Mouse (Mus musculus): ENCODE results near the gene Rps6ka4. TPM values are rescaled to one million over a fixed set of nuclear protein-coding genes. Genes with fewer than 3 reads are reported as not detected.

Rps6ka4 gene
- polyA plus RNA-seq, 1 experiment from 2014 or later: 4.0 TPM

GRCm38 (mm10) chr19:6858031-6858430 is 17.6 kb upstream of the Rps6ka4 start, which contains the start of gene Ccdc88b:
Gene Ccdc88b (minus strand): TSS chr19:6858211.
- Histone ChIP-seq H3K27ac (no peak within 1 kb of the TSS), H3K36me3 (ENCODE audit: poor library complexity, severe bottlenecking) (no peaks in the 10 kb centered on the region), H3K9ac (no peak within 1 kb of the TSS), H3K9me3 (replicated peaks) (no peaks in the 10 kb centered on the region), H3K4me3 (no peak within 1 kb of the TSS), H3K4me2 (no peak within 1 kb of the TSS), H3K4me1 (peaks cover 17% of the 10 kb centered on the region), H3K27me3 (peaks cover 23% of the 10 kb centered on the region)
- no peak for ATAC-seq
- 85% methylated on average over 7 of the region's 7 CpGs for WGBS

- H3K4me1 ChIP-seq: peaks cover 17% of the 10 kb centered on the region
- H3K9ac ChIP-seq: no peak overlapping the region
- no peak overlapping the region for H3K4me2 ChIP-seq
- 77% methylated on average over 9 of the region's 9 CpGs for WGBS
- no peak for ATAC-seq
- no peak overlapping the region for H3K4me3 ChIP-seq
- H3K9me3 ChIP-seq (replicated peaks): no peaks in the 10 kb centered on the region
- H3K36me3 ChIP-seq (ENCODE audit: poor library complexity, severe bottlenecking): no peaks in the 10 kb centered on the region
- H3K27me3 ChIP-seq: peaks cover 23% of the 10 kb centered on the region
- H3K27ac ChIP-seq: no peak overlapping the region
Measured at GRCm38 (mm10) chr19:6857391-6858005, 17.1 kb upstream of the Rps6ka4 start.

- 42% methylated on average over 3 of the region's 3 CpGs for WGBS
- ATAC-seq: no peak
Measured at GRCm38 (mm10) chr19:6857003-6857360, 16.5 kb upstream of the Rps6ka4 start.

GRCm38 (mm10) chr19:6856281-6857002 is 16.0 kb upstream of the Rps6ka4 start:
- Histone ChIP-seq H3K4me2 (no peak overlapping the region), H3K27me3 (peaks cover 23% of the 10 kb centered on the region), H3K4me1 (peaks cover 17% of the 10 kb centered on the region), H3K27ac (no peak overlapping the region), H3K4me3 (no peak overlapping the region), H3K9me3 (replicated peaks) (no peaks in the 10 kb centered on the region), H3K36me3 (ENCODE audit: poor library complexity, severe bottlenecking) (no peaks in the 10 kb centered on the region), H3K9ac (no peak overlapping the region)
- 38% methylated on average over 12 of the region's 12 CpGs for WGBS
- no peak for ATAC-seq

More at GRCm38 (mm10) chr19:6857003-6857360, 16.5 kb upstream of the Rps6ka4 start:
- no peaks in the 10 kb centered on the region for H3K9me3 ChIP-seq (replicated peaks)
- H3K4me2 ChIP-seq: no peak overlapping the region
- no peaks in the 10 kb centered on the region for H3K36me3 ChIP-seq (ENCODE audit: poor library complexity, severe bottlenecking)
- H3K27ac ChIP-seq: no peak overlapping the region
- H3K4me1 ChIP-seq: peaks cover 17% of the 10 kb centered on the region
- peaks cover 23% of the 10 kb centered on the region for H3K27me3 ChIP-seq
- H3K4me3 ChIP-seq: no peak overlapping the region
- no peak overlapping the region for H3K9ac ChIP-seq

GRCm38 (mm10) chr19:6855225-6856031 is 15.0 kb upstream of the Rps6ka4 start:
- no peaks in the 10 kb centered on the region for H3K9me3 ChIP-seq (replicated peaks)
- peaks cover 17% of the 10 kb centered on the region for H3K4me1 ChIP-seq
- H3K4me2 ChIP-seq: peak overlapping the region; percentile 48
- no peak overlapping the region; the same call in 1 of the 2 replicates for H3K9ac ChIP-seq
- peaks cover 28% of the 10 kb centered on the region for H3K27me3 ChIP-seq
- WGBS: 7% methylated on average over 38 of the region's 38 CpGs
- no peaks in the 10 kb centered on the region for H3K36me3 ChIP-seq (ENCODE audit: poor library complexity, severe bottlenecking)
- ATAC-seq: peak; percentile 58; the same call in 1 of the 2 replicates
- H3K27ac ChIP-seq: no peak overlapping the region
- peak overlapping the region; percentile 19; the same call in 1 of the 2 replicates for H3K4me3 ChIP-seq

- Histone ChIP-seq H3K4me1 (peaks cover 17% of the 10 kb centered on the region), H3K4me3 (no peak overlapping the region), H3K27me3 (peaks cover 36% of the 10 kb centered on the region), H3K36me3 (ENCODE audit: poor library complexity, severe bottlenecking) (no peaks in the 10 kb centered on the region), H3K9ac (no peak overlapping the region; the same call in 1 of the 2 replicates), H3K27ac (no peak overlapping the region), H3K4me2 (0 out of 2 replicates have a peak overlapping the region, but pooled peaks have one; percentile 48), H3K9me3 (replicated peaks) (no peaks in the 10 kb centered on the region)
- no peak for ATAC-seq
- WGBS: 87% methylated on average over 12 of the region's 12 CpGs
Measured at GRCm38 (mm10) chr19:6854658-6855057, 14.2 kb upstream of the Rps6ka4 start.

- no peaks in the 10 kb centered on the region for H3K9me3 ChIP-seq (replicated peaks)
- peaks cover 43% of the 10 kb centered on the region for H3K27me3 ChIP-seq
- H3K4me3 ChIP-seq: no peak overlapping the region
- no peak overlapping the region for H3K9ac ChIP-seq
- 78% methylated on average over 8 of the region's 8 CpGs for WGBS
- no peak overlapping the region for H3K27ac ChIP-seq
- H3K4me2 ChIP-seq: no peak overlapping the region
- no peak for ATAC-seq
- no peaks in the 10 kb centered on the region for H3K36me3 ChIP-seq (ENCODE audit: poor library complexity, severe bottlenecking)
- peaks cover 17% of the 10 kb centered on the region for H3K4me1 ChIP-seq
Measured at GRCm38 (mm10) chr19:6853903-6854302, 13.5 kb upstream of the Rps6ka4 start.

GRCm38 (mm10) chr19:6852393-6853305 is 12.2 kb upstream of the Rps6ka4 start:
- H3K9me3 ChIP-seq (replicated peaks): no peaks in the 10 kb centered on the region
- no peak for ATAC-seq
- H3K36me3 ChIP-seq (ENCODE audit: poor library complexity, severe bottlenecking): no peaks in the 10 kb centered on the region
- peaks cover 56% of the 10 kb centered on the region for H3K27me3 ChIP-seq
- 78% methylated on average over 21 of the region's 21 CpGs for WGBS
- H3K4me3 ChIP-seq: no peak overlapping the region
- H3K9ac ChIP-seq: no peak overlapping the region
- peaks cover 23% of the 10 kb centered on the region for H3K4me1 ChIP-seq
- H3K27ac ChIP-seq: no peak overlapping the region
- H3K4me2 ChIP-seq: no peak overlapping the region

- no peak for ATAC-seq
- Histone ChIP-seq H3K4me1 (peaks cover 23% of the 10 kb centered on the region), H3K36me3 (ENCODE audit: poor library complexity, severe bottlenecking) (no peaks in the 10 kb centered on the region), H3K4me2 (no peak overlapping the region), H3K4me3 (no peak overlapping the region), H3K9me3 (replicated peaks) (no peaks in the 10 kb centered on the region), H3K9ac (no peak overlapping the region), H3K27ac (no peak overlapping the region), H3K27me3 (peaks cover 67% of the 10 kb centered on the region)
- 91% methylated on average over 3 of the region's 3 CpGs for WGBS
Measured at GRCm38 (mm10) chr19:6851497-6851896, 11.1 kb upstream of the Rps6ka4 start.

GRCm38 (mm10) chr19:6849506-6850068 is 9.2 kb upstream of the Rps6ka4 start:
- Histone ChIP-seq H3K4me3 (no peak overlapping the region), H3K9ac (no peak overlapping the region), H3K27me3 (peaks cover 65% of the 10 kb centered on the region), H3K27ac (no peak overlapping the region), H3K4me2 (no peak overlapping the region), H3K36me3 (ENCODE audit: poor library complexity, severe bottlenecking) (no peaks in the 10 kb centered on the region), H3K4me1 (peaks cover 7% of the 10 kb centered on the region), H3K9me3 (replicated peaks) (no peaks in the 10 kb centered on the region)
- no peak for ATAC-seq
- 69% methylated on average over 23 of the region's 23 CpGs for WGBS
